In the genomic region with DNA sequence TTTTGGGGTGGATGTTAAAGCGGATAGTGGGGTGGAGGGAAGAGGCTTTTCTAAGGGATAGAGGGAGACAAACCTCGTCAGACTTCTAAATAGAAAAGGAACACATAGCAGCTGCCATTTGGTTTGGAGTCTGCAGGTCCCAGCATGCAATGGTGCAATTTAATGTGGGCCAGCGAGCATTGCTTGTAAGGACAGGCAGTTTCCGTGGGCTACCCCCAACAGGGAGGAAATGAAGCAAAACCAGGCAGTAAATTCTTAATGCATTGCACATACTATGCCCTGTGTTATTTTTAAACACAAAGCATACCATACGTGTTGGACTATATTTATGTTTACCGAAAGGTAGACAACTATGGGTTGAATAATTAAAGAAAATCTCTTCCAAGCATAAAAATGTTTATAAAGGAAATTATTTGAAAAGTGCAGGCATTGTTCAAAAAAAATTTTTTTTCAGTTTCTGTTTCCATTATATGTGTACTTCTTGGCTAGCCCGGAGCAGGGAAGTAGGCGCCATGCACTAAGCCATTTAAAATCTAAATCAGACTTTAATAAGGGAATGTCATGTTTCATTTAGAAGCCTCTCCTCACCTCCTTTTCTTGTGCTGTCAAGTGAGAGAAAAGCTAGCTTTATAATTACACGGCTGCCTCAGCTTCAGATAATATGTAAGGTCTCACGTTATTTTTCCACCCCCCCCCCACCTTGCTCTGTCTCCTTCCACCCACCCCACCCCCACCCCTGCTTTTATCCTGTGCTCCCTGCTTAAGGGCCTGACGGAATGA, we compare ENCODE assay signal across 15 mouse cellular contexts.
DNase-seq lines count a peak whose midpoint lies in the region; ATAC-seq and TF ChIP-seq lines count a peak whose summit lies in the region.
"Had no signal": no experiment of that assay in that cellular context is flagged by ENCODE, and none has a peak within 500 bp of the region (broad histone marks: within the 10 kb centered on the region; RNA-seq: fewer than 3 reads in every experiment).

No protein-coding gene starts in this region.

- no peak for TF ChIP-seq CTCF in hindbrain, postnatal 0 days (IDR thresholded peaks at IDR 0.05; ENCODE audit: low read depth)
- no peak for TF ChIP-seq CTCF in midbrain, postnatal 0 days (IDR thresholded peaks at IDR 0.05)

- no peaks in the 10 kb centered on the region for H3K36me3 ChIP-seq in hindbrain, embryonic 13.5 days
- H3K36me3 ChIP-seq in hindbrain, postnatal 0 days (ENCODE audit: insufficient read depth, low read length) = no peaks in the 10 kb centered on the region
- H3K36me3 ChIP-seq in limb, embryonic 10.5 days = peaks cover 20% of the 10 kb centered on the region
- H3K36me3 ChIP-seq in midbrain, postnatal 0 days (ENCODE audit: insufficient read depth, low read length) = no peaks in the 10 kb centered on the region

- H3K4me2 ChIP-seq in hindbrain, embryonic 13.5 days = no peak overlapping the region
- H3K4me2 ChIP-seq in hindbrain, postnatal 0 days (ENCODE audit: low read depth, low read length) = no peak overlapping the region
- no peak overlapping the region for H3K4me2 ChIP-seq in midbrain, postnatal 0 days (ENCODE audit: low read depth, low read length, poor library complexity, severe bottlenecking)

- H3K4me3 ChIP-seq in hindbrain, embryonic 13.5 days = no peak overlapping the region
- H3K4me3 ChIP-seq in hindbrain, postnatal 0 days (ENCODE audit: low read length) = no peak overlapping the region
- H3K4me3 ChIP-seq in limb, embryonic 10.5 days = no peak overlapping the region
- no peak overlapping the region for H3K4me3 ChIP-seq in midbrain, postnatal 0 days (ENCODE audit: low read depth, low read length)
- H3K4me3 ChIP-seq: gastrocnemius, adult 2 months; heart, embryonic 10.5 days; megakaryocyte, embryonic 14.5 days had no signal

- peak overlapping the region; percentile 36; the same call in 1 of the 2 replicates for H3K27ac ChIP-seq in hindbrain, embryonic 13.5 days
- no peak overlapping the region for H3K27ac ChIP-seq in hindbrain, postnatal 0 days
- peak overlapping the region; percentile 21; the same call in 1 of the 2 replicates for H3K27ac ChIP-seq in limb, embryonic 10.5 days
- no peak overlapping the region for H3K27ac ChIP-seq in midbrain, postnatal 0 days (ENCODE audit: low read depth, low read length)
- H3K27ac ChIP-seq: heart, embryonic 10.5 days; kidney, postnatal 0 days; stomach, postnatal 0 days had no signal

- H3K4me1 ChIP-seq in hindbrain, embryonic 13.5 days (replicated peaks) = peaks cover 7% of the 10 kb centered on the region; the same call in 1 of the 2 replicates
- H3K4me1 ChIP-seq in hindbrain, postnatal 0 days (ENCODE audit: insufficient read depth, low read length) = no peaks in the 10 kb centered on the region
- peaks cover 60% of the 10 kb centered on the region for H3K4me1 ChIP-seq in limb, embryonic 10.5 days
- H3K4me1 ChIP-seq in midbrain, postnatal 0 days (ENCODE audit: insufficient read depth, low read length) = 0 out of 2 replicates have a peak, but pooled peaks cover 4% of the 10 kb centered on the region
- H3K4me1 ChIP-seq: megakaryocyte, embryonic 14.5 days had no signal

- peak; percentile 49 to 56 for DNase-seq in cerebellum, postnatal 10 days
- DNase-seq in cerebellum, adult 9-10 months = no peak
- no peak for DNase-seq in hindbrain, postnatal 0 days (ENCODE audit: low spot score)
- DNase-seq in limb, embryonic 10.5 days (ENCODE audit: low spot score) = no peak
- DNase-seq in midbrain, postnatal 0 days (ENCODE audit: low spot score) = peak; percentile 15
- DNase-seq in urinary bladder, adult 2 months (ENCODE audit: low spot score) = no peak
- no peak for DNase-seq in kidney, adult 18-20 months
- DNase-seq: gastrocnemius, adult 2 months; thymus, postnatal 25 days had no signal

- H3K9me3 ChIP-seq in hindbrain, embryonic 13.5 days = no peaks in the 10 kb centered on the region
- H3K9me3 ChIP-seq in hindbrain, postnatal 0 days (ENCODE audit: low read length) = no peaks in the 10 kb centered on the region
- no peaks in the 10 kb centered on the region for H3K9me3 ChIP-seq in limb, embryonic 10.5 days (replicated peaks)
- no peaks in the 10 kb centered on the region for H3K9me3 ChIP-seq in midbrain, postnatal 0 days (ENCODE audit: low read length)
- H3K9me3 ChIP-seq: heart, embryonic 10.5 days had no signal

- 44% methylated on average over 11 of the region's 11 CpGs for WGBS in hindbrain, embryonic 13.5 days
- 42% methylated on average over 11 of the region's 11 CpGs for WGBS in hindbrain, postnatal 0 days
- 56% methylated on average over 11 of the region's 11 CpGs for WGBS in limb, embryonic 10.5 days
- WGBS in midbrain, postnatal 0 days = 23% methylated on average over 11 of the region's 11 CpGs

- no peaks in the 10 kb centered on the region for H3K27me3 ChIP-seq in hindbrain, embryonic 13.5 days
- H3K27me3 ChIP-seq in hindbrain, postnatal 0 days (ENCODE audit: insufficient read depth, low read length) = no peaks in the 10 kb centered on the region
- peaks cover 12% of the 10 kb centered on the region for H3K27me3 ChIP-seq in limb, embryonic 10.5 days (ENCODE audit: low read depth, poor library complexity, severe bottlenecking)
- H3K27me3 ChIP-seq in midbrain, postnatal 0 days (ENCODE audit: insufficient read depth, low read length) = no peaks in the 10 kb centered on the region
- H3K27me3 ChIP-seq: megakaryocyte, embryonic 14.5 days had no signal

- no peak for ATAC-seq in hindbrain, embryonic 13.5 days (ENCODE audit: low FRiP score)
- no peak for ATAC-seq in hindbrain, postnatal 0 days
- ATAC-seq in midbrain, postnatal 0 days (ENCODE audit: low FRiP score) = no peak
- ATAC-seq: inflammation-experienced regulatory T-cells, adult 6 months had no signal

- H3K9ac ChIP-seq in hindbrain, embryonic 13.5 days = no peak overlapping the region
- H3K9ac ChIP-seq in hindbrain, postnatal 0 days (replicated peaks; ENCODE audit: low read length) = no peak overlapping the region
- no peak overlapping the region for H3K9ac ChIP-seq in midbrain, postnatal 0 days (replicated peaks; ENCODE audit: low read length, poor library complexity, severe bottlenecking)

Comparison
In these comparisons a context has a peak if more than half of its experiments do, and no peak if none do; other contexts are left out.
1. DNase-seq: peak in cerebellum, postnatal 10 days (2 of 2) and midbrain, postnatal 0 days (single experiment); none in cerebellum, adult 9-10 months (single experiment), hindbrain, postnatal 0 days (single experiment), limb, embryonic 10.5 days (single experiment), urinary bladder, adult 2 months (single experiment) and kidney, adult 18-20 months (single experiment).
2. H3K27ac ChIP-seq: peak in hindbrain, embryonic 13.5 days (single experiment) and limb, embryonic 10.5 days (single experiment); none in hindbrain, postnatal 0 days (single experiment) and midbrain, postnatal 0 days (single experiment).